Mouse (Mus musculus): ENCODE data around the gene Selenop. TPM values are rescaled to one million over a fixed set of nuclear protein-coding genes. Genes with fewer than 3 reads are reported as not detected.

Gene Selenop
- polyA plus RNA-seq, 1 experiment from 2014 or later = 92.2 TPM

DNA sequence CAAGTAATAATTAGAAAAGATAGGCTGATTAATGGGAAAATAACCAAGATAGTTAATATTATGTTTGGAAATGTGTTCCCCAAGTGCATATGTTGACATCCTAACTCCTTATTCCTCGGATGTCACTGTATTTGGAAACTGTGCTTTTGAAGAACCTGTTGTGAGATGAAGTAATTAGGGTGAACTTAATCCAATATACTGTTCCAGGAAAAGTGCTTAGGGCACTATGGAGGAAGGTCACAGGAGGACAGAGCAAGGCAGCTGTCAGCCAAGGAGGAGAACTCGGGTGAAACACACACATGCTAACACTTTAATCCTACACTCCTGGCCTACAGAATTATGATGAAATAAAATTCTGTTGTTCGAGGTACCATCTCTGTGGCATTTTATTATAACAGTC, 5.5 kb upstream of the Selenop start:
- Histone ChIP-seq H3K4me2 (ENCODE audit: low read depth) (no peak overlapping the region), H3K4me1 (ENCODE audit: control insufficient read depth, insufficient read depth, low read length) (no peaks in the 10 kb centered on the region), H3K27ac (ENCODE audit: low read depth, low read length) (no peak overlapping the region), H3K36me3 (ENCODE audit: control insufficient read depth, insufficient read depth, low read length) (no peaks in the 10 kb centered on the region), H3K9ac (ENCODE audit: low read length) (no peak overlapping the region), H3K9me3 (ENCODE audit: control insufficient read depth, low read length) (no peaks in the 10 kb centered on the region), H3K4me3 (ENCODE audit: low read depth, low read length) (no peak overlapping the region), H3K27me3 (ENCODE audit: control insufficient read depth, insufficient read depth, low read length) (no peaks in the 10 kb centered on the region)
- WGBS = 81% methylated on average over 3 of the region's 3 CpGs
- ATAC-seq (ENCODE audit: insufficient read depth, low FRiP score, low TSS enrichment) = no peak
- no peak for DNase-seq (ENCODE audit: low spot score)

GRCm38 (mm10) chr15:3264293-3264692, 4.1 kb upstream of the Selenop start:
- 88% methylated on average over 4 of the region's 4 CpGs for WGBS
- H3K4me1 ChIP-seq (ENCODE audit: control insufficient read depth, insufficient read depth, low read length) = no peaks in the 10 kb centered on the region
- H3K4me3 ChIP-seq (ENCODE audit: low read depth, low read length) = no peak overlapping the region
- H3K27ac ChIP-seq (ENCODE audit: low read depth, low read length) = no peak overlapping the region
- H3K27me3 ChIP-seq (ENCODE audit: control insufficient read depth, insufficient read depth, low read length) = no peaks in the 10 kb centered on the region
- no peaks in the 10 kb centered on the region for H3K9me3 ChIP-seq (ENCODE audit: control insufficient read depth, low read length)
- H3K9ac ChIP-seq (ENCODE audit: low read length) = no peak overlapping the region
- ATAC-seq (ENCODE audit: insufficient read depth, low FRiP score, low TSS enrichment) (no peak), DNase-seq (ENCODE audit: low spot score) (no peak)
- H3K4me2 ChIP-seq (ENCODE audit: low read depth) = no peak overlapping the region
- no peaks in the 10 kb centered on the region for H3K36me3 ChIP-seq (ENCODE audit: control insufficient read depth, insufficient read depth, low read length)

DNA sequence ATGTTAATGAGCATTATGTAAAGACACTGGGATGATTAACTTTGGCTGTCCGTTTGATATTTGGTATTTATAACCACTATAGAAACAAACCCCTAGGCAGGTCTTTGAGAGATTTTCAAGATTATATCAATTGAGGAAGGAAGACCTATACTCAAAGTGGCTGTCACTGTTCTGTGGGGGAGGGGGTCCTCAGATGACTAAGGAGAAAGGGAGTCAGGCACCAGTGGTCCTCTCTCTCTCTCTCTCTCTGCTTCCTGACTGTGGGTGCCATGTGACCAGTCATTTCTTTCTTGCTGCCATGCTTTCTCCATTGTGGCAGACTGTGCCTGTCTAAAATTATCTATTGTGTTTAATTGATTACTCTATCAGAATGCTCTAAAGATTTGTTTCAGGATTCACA, 3.5 kb upstream of the Selenop start:
- Histone ChIP-seq H3K27ac (ENCODE audit: low read depth, low read length) (no peak overlapping the region), H3K27me3 (ENCODE audit: control insufficient read depth, insufficient read depth, low read length) (no peaks in the 10 kb centered on the region), H3K9ac (ENCODE audit: low read length) (no peak overlapping the region), H3K4me2 (ENCODE audit: low read depth) (no peak overlapping the region), H3K4me1 (ENCODE audit: control insufficient read depth, insufficient read depth, low read length) (no peaks in the 10 kb centered on the region), H3K4me3 (ENCODE audit: low read depth, low read length) (no peak overlapping the region), H3K9me3 (ENCODE audit: control insufficient read depth, low read length) (no peaks in the 10 kb centered on the region), H3K36me3 (ENCODE audit: control insufficient read depth, insufficient read depth, low read length) (no peaks in the 10 kb centered on the region)
- 90% methylated on average over 1 of the region's 1 CpGs for WGBS
- DNase-seq (ENCODE audit: low spot score) (no peak), ATAC-seq (ENCODE audit: insufficient read depth, low FRiP score, low TSS enrichment) (no peak)

DNA sequence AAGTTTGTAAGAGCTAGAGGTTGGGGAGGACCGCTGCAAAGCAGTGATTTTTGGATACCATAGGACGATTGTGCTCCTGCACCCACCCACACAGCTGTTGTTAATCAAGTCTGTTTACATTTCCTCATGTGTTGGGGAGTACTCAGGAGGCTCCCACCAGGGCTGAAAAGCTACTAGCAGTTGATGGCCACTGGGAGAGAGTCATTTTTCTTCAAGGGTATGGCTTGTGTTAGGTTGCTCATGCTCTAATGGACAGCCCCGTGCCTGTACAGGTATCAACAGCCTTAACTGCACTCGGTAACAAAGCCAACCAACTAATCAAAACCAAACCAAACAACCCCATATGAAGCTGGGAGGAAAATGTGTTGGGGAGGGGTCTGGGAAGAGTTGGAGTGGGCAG, 1.1 kb downstream of the Selenop start:
- H3K27me3 ChIP-seq (ENCODE audit: control insufficient read depth, insufficient read depth, low read length) = no peaks in the 10 kb centered on the region
- 59% methylated on average over 4 of the region's 4 CpGs for WGBS
- ATAC-seq (ENCODE audit: insufficient read depth, low FRiP score, low TSS enrichment) (no peak), DNase-seq (ENCODE audit: low spot score) (peak; percentile 23)
- H3K4me3 ChIP-seq (ENCODE audit: low read depth, low read length) = no peak overlapping the region
- H3K4me2 ChIP-seq (ENCODE audit: low read depth) = no peak overlapping the region
- no peaks in the 10 kb centered on the region for H3K36me3 ChIP-seq (ENCODE audit: control insufficient read depth, insufficient read depth, low read length)
- no peaks in the 10 kb centered on the region for H3K9me3 ChIP-seq (ENCODE audit: control insufficient read depth, low read length)
- no peak overlapping the region for H3K27ac ChIP-seq (ENCODE audit: low read depth, low read length)
- no peaks in the 10 kb centered on the region for H3K4me1 ChIP-seq (ENCODE audit: control insufficient read depth, insufficient read depth, low read length)
- H3K9ac ChIP-seq (ENCODE audit: low read length) = no peak overlapping the region

GRCm38 (mm10) chr15:3269996-3270645, 1.8 kb downstream of the Selenop start:
- H3K4me3 ChIP-seq (ENCODE audit: low read depth, low read length) = peak overlapping the region; percentile 19; the same call in 1 of the 2 replicates
- H3K27ac ChIP-seq (ENCODE audit: low read depth, low read length) = 0 out of 2 replicates have a peak overlapping the region, but pooled peaks have one; percentile 35
- peak overlapping the region; percentile 40; the same call in 1 of the 2 replicates for H3K4me2 ChIP-seq (ENCODE audit: low read depth)
- DNase-seq (ENCODE audit: low spot score) = no peak
- 21% methylated on average over 6 of the region's 6 CpGs for WGBS
- ATAC-seq (ENCODE audit: insufficient read depth, low FRiP score, low TSS enrichment) = peak; percentile 39; the same call in 1 of the 2 replicates
- H3K36me3 ChIP-seq (ENCODE audit: control insufficient read depth, insufficient read depth, low read length) = no peaks in the 10 kb centered on the region
- no peak overlapping the region; the same call in 1 of the 2 replicates for H3K9ac ChIP-seq (ENCODE audit: low read length)
- no peaks in the 10 kb centered on the region for H3K9me3 ChIP-seq (ENCODE audit: control insufficient read depth, low read length)
- H3K4me1 ChIP-seq (ENCODE audit: control insufficient read depth, insufficient read depth, low read length) = no peaks in the 10 kb centered on the region
- H3K27me3 ChIP-seq (ENCODE audit: control insufficient read depth, insufficient read depth, low read length) = no peaks in the 10 kb centered on the region

- no peaks in the 10 kb centered on the region for H3K9me3 ChIP-seq (ENCODE audit: control insufficient read depth, low read length)
- peak overlapping the region; percentile 19 for H3K4me3 ChIP-seq (ENCODE audit: low read depth, low read length)
- DNase-seq (ENCODE audit: low spot score) (peak; percentile 77), ATAC-seq (ENCODE audit: insufficient read depth, low FRiP score, low TSS enrichment) (peak; percentile 85)
- H3K9ac ChIP-seq (ENCODE audit: low read length) = peak overlapping the region; percentile 56
- no peaks in the 10 kb centered on the region for H3K4me1 ChIP-seq (ENCODE audit: control insufficient read depth, insufficient read depth, low read length)
- no peaks in the 10 kb centered on the region for H3K36me3 ChIP-seq (ENCODE audit: control insufficient read depth, insufficient read depth, low read length)
- H3K4me2 ChIP-seq (ENCODE audit: low read depth) = peak overlapping the region; percentile 40
- H3K27ac ChIP-seq (ENCODE audit: low read depth, low read length) = 0 out of 2 replicates have a peak overlapping the region, but pooled peaks have one; percentile 49
- WGBS = 1% methylated on average over 12 of the region's 12 CpGs
- H3K27me3 ChIP-seq (ENCODE audit: control insufficient read depth, insufficient read depth, low read length) = no peaks in the 10 kb centered on the region
Measured at GRCm38 (mm10) chr15:3270646-3271077, 2.3 kb downstream of the Selenop start.

GRCm38 (mm10) chr15:3271216-3271615, 2.9 kb downstream of the Selenop start:
- 33% methylated on average over 6 of the region's 6 CpGs for WGBS
- H3K9me3 ChIP-seq (ENCODE audit: control insufficient read depth, low read length) = no peaks in the 10 kb centered on the region
- peak; percentile 45; the same call in 1 of the 2 replicates for ATAC-seq (ENCODE audit: insufficient read depth, low FRiP score, low TSS enrichment)
- no peaks in the 10 kb centered on the region for H3K27me3 ChIP-seq (ENCODE audit: control insufficient read depth, insufficient read depth, low read length)
- H3K27ac ChIP-seq (ENCODE audit: low read depth, low read length) = no peak overlapping the region
- no peaks in the 10 kb centered on the region for H3K4me1 ChIP-seq (ENCODE audit: control insufficient read depth, insufficient read depth, low read length)
- no peaks in the 10 kb centered on the region for H3K36me3 ChIP-seq (ENCODE audit: control insufficient read depth, insufficient read depth, low read length)
- peak overlapping the region; percentile 29 for H3K4me2 ChIP-seq (ENCODE audit: low read depth)
- DNase-seq (ENCODE audit: low spot score) = no peak
- no peak overlapping the region for H3K9ac ChIP-seq (ENCODE audit: low read length)
- peak overlapping the region; percentile 6 for H3K4me3 ChIP-seq (ENCODE audit: low read depth, low read length)

- no peak for DNase-seq (ENCODE audit: low spot score)
- WGBS = 72% methylated on average over 1 of the region's 1 CpGs
- no peak for ATAC-seq (ENCODE audit: insufficient read depth, low FRiP score, low TSS enrichment)
- Histone ChIP-seq H3K9me3 (ENCODE audit: control insufficient read depth, low read length) (no peaks in the 10 kb centered on the region), H3K4me1 (ENCODE audit: control insufficient read depth, insufficient read depth, low read length) (no peaks in the 10 kb centered on the region), H3K4me2 (ENCODE audit: low read depth) (no peak overlapping the region), H3K36me3 (ENCODE audit: control insufficient read depth, insufficient read depth, low read length) (no peaks in the 10 kb centered on the region), H3K9ac (ENCODE audit: low read length) (no peak overlapping the region), H3K4me3 (ENCODE audit: low read depth, low read length) (no peak overlapping the region), H3K27ac (ENCODE audit: low read depth, low read length) (no peak overlapping the region), H3K27me3 (ENCODE audit: control insufficient read depth, insufficient read depth, low read length) (no peaks in the 10 kb centered on the region)
Measured at GRCm38 (mm10) chr15:3273191-3273590, 4.8 kb downstream of the Selenop start.

DNA sequence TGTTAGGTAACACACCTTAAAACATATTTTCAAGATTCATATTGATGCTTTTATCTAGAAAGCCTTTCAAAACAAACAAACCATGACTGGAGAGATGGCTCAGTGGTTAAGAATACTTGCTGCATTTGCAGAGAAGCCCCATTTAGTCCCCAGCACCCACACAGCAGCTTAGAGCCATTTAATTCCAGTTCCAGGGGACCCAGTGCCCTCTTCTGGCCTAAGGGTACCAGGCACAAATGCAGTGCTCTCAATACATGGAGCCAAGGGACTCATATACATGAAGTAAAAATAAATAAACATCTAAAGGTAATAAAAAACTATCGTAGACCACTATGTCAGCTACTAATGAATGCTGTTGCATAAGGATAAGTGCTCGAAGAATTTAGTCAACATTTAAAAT, 9.0 kb downstream of the Selenop start:
- Histone ChIP-seq H3K4me2 (ENCODE audit: low read depth) (no peak overlapping the region), H3K9ac (ENCODE audit: low read length) (no peak overlapping the region), H3K36me3 (ENCODE audit: control insufficient read depth, insufficient read depth, low read length) (no peaks in the 10 kb centered on the region), H3K4me3 (ENCODE audit: low read depth, low read length) (no peak overlapping the region), H3K4me1 (ENCODE audit: control insufficient read depth, insufficient read depth, low read length) (no peaks in the 10 kb centered on the region), H3K27me3 (ENCODE audit: control insufficient read depth, insufficient read depth, low read length) (no peaks in the 10 kb centered on the region), H3K9me3 (ENCODE audit: control insufficient read depth, low read length) (no peaks in the 10 kb centered on the region), H3K27ac (ENCODE audit: low read depth, low read length) (no peak overlapping the region)
- ATAC-seq (ENCODE audit: insufficient read depth, low FRiP score, low TSS enrichment) = no peak
- 95% methylated on average over 2 of the region's 2 CpGs for WGBS
- DNase-seq (ENCODE audit: low spot score) = no peak

Data from neural tube, embryonic 11.5 days (tissue).